Mouse (Mus musculus) midbrain, postnatal 0 days (tissue): ENCODE results near the gene Gpc3. TPM values are rescaled to one million over a fixed set of nuclear protein-coding genes. Genes with fewer than 3 reads are reported as not detected.
"Not testable (repeated sequence)": the region's sequence is repeated elsewhere in the genome, so short reads cannot be mapped to it uniquely, and the experiment has no call there.

ENCODE experiments used
- ATAC-seq: fragments of 200-750 bp; cut with Nextera tagmentation; 2 replicates; pipeline ENCODE4 v1.8.0; 2017; ENCODE audit warnings: moderate number of reproducible peaks, mild to moderate bottlenecking, moderate TSS enrichment, moderate library complexity; ENCODE audit not compliant: low FRiP score
- DNase-seq: peaks from one replicate; pipeline ENCODE4 v3.0.0-alpha.2; 2015; ENCODE audit warnings: low spot score
- H3K27ac ChIP-seq: fragments of 300-500 bp; sonication (generic); 2 replicates; pipeline ENCODE4 v1.5.1; 2014; ENCODE audit warnings: low read depth, mild to moderate bottlenecking, low read length, mixed read lengths
- H3K27me3 ChIP-seq: fragments of 300-500 bp; sonication (generic); 2 replicates; pipeline ENCODE4 v1.6.1; 2014; ENCODE audit warnings: low read length, control low read depth, mixed read lengths; ENCODE audit not compliant: insufficient read depth
- H3K36me3 ChIP-seq: fragments of 300-500 bp; sonication (generic); 2 replicates; pipeline ENCODE4 v1.6.1; 2014; ENCODE audit warnings: low read length, control low read depth, mixed read lengths; ENCODE audit not compliant: insufficient read depth
- H3K4me1 ChIP-seq: fragments of 300-500 bp; sonication (generic); 2 replicates; pipeline ENCODE4 v1.6.1; 2014; ENCODE audit warnings: mild to moderate bottlenecking, control low read depth, antibody characterized with exemption, low read length, mixed read lengths; ENCODE audit not compliant: insufficient read depth
- H3K4me2 ChIP-seq: fragments of 300-500 bp; sonication (generic); 2 replicates; pipeline ENCODE4 v1.6.1; 2014; ENCODE audit warnings: low read depth, mild to moderate bottlenecking, low read length, mixed read lengths; ENCODE audit not compliant: poor library complexity, severe bottlenecking
- H3K4me3 ChIP-seq: fragments of 300-500 bp; sonication (generic); 2 replicates; pipeline ENCODE4 v1.5.1; 2014; ENCODE audit warnings: low read depth, mild to moderate bottlenecking, low read length, moderate library complexity
- H3K9ac ChIP-seq: fragments of 300-500 bp; sonication (generic); replicated peaks from 2 replicates; pipeline ENCODE4 v1.6.1; 2014; ENCODE audit warnings: mild to moderate bottlenecking, low read length, moderate library complexity, mixed read lengths; ENCODE audit not compliant: poor library complexity, severe bottlenecking
- H3K9me3 ChIP-seq: fragments of 300-500 bp; sonication (generic); 2 replicates; pipeline ENCODE4 v1.6.1; 2016; ENCODE audit warnings: low read length, control low read depth
- CTCF ChIP-seq: IDR thresholded peaks from 2 replicates; pipeline ENCODE4 v1.5.1; 2016; ENCODE audit warnings: antibody characterized with exemption, mild to moderate bottlenecking
- WGBS: fragments of 180-500 bp; shearing (Covaris S2); extraction: QIAGEN DNeasy Blood & Tissue Kit; methylation state at CpG from one replicate; pipeline ENCODE4 v1.1.7; 2014; 5-methylcytosine and 5-hydroxymethylcytosine counted together
- polyA plus RNA-seq: library from polyadenylated mRNA; unstranded; fragments of >200 nt; fragmentation: Nextera tagmentation; extraction: Ambion mirVana; gene quantifications from 2 replicates; pipeline ENCODE4 v1.2.1, GENCODE M21; 2015
- total RNA-seq: library from RNA; depleted of rRNA; stranded (reverse); fragments of >200 nt; gene quantifications from 2 replicates; pipeline ENCODE4 v1.2.3, GENCODE M21; 2014

Gpc3 gene
- total and polyA plus RNA-seq, 2 experiments from 2014 or later = 19.3 to 69.3 TPM

DNA sequence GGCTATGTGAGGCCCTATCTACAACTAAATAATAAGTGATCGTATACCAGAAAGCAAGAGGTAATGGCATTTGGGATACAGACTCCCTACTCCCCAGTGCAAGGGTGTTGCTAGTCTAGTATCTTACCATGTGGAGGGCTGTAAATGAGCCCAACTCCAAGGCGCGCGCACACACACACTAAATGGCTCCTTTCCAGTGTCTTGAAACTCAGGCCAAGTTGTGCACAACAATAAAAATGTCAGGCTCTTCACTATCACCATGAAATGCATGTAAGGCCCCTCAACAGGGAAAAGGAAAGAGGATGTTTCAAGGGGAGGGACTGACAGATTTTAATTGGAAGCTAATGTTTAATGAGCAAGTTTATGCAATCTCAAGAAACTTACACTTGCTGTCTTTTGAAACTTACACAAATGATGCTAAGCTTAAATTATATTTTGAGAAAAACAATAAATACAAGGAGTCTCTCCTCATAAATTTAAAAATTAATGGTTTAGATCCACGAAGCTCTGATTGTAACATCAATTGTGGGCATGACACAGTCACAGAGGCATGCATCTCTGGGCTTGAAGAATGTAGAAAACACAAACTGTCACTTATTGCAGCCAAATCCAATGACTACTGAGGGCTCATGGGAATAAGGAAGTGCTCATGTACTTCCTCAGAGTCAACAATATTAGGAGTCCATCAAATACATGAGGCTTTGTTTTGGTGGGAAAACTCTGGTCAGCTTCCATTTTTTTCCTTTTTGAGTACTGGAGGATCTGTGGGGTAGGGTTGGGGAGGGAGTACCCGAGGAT lies 332.4 kb downstream of the Gpc3 start:
- H3K4me1 ChIP-seq = no peaks in the 10 kb centered on the region
- no peaks in the 10 kb centered on the region for H3K27me3 ChIP-seq
- WGBS = 88% methylated on average over 6 of the region's 6 CpGs
- no peak overlapping the region for H3K9ac ChIP-seq
- no peaks in the 10 kb centered on the region for H3K36me3 ChIP-seq
- no peak overlapping the region for H3K4me2 ChIP-seq
- DNase-seq (no peak), ATAC-seq (no peak)
- H3K9me3 ChIP-seq = no peaks in the 10 kb centered on the region
- no peak overlapping the region for H3K4me3 ChIP-seq
- H3K27ac ChIP-seq = no peak overlapping the region
- TF ChIP-seq CTCF = no peak

DNA sequence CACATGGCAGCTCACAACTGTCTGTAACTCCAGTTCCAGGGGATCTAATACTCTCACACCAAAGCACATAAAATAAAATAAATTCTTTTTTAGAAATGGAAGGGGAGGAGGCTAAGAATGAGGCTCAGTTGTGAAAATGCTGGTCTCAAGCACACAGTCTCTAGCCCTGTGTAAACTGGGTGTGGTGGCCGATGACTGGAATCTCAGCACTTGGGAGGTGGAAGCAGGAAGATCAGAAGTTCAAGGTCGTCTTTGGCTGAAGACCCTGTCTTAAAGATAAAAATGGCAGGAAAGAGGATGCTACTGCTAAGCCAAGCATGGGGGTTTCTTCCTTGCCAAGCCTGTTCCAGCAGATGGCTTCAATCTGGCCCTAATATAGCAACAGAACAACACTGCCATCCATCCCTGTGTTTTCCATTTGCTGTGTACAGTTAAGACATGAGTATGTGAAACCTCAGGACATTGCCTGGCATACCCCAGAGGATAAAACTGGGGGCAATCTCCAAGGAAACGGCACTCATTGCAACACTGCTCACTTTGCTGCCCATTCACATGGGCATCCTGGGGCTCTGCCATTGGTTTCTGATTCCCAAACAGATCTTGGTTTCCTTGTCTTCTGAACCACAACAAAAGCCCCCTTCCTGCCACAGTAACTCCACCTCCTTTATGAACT lies 334.9 kb downstream of the Gpc3 start:
- 66% methylated on average over 3 of the region's 3 CpGs for WGBS
- ATAC-seq (no peak), DNase-seq (no peak)
- Histone ChIP-seq H3K27ac (no peak overlapping the region), H3K9ac (no peak overlapping the region), H3K4me3 (no peak overlapping the region), H3K9me3 (no peaks in the 10 kb centered on the region), H3K4me1 (no peaks in the 10 kb centered on the region), H3K36me3 (no peaks in the 10 kb centered on the region), H3K4me2 (no peak overlapping the region), H3K27me3 (no peaks in the 10 kb centered on the region)
- TF ChIP-seq CTCF = no peak

DNA sequence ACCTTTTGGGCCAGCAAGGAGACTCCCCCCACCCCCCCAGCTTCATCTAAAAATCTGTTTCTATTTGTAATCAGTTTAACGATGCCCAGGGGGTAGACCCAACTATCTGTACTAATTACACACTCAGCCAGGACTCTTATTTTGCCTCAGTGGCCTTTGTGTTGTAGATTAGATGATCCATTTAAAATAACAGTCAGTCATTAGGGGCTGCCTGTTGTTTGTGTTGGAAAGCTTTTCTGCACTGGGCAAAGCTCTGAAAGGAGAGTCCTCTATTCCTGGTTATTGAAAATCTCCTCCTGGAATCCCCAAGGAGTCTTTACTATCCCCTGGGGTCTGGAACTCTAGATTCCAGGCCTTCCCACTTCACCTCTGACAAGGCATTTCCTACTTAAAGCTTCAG lies 336.2 kb downstream of the Gpc3 start:
- 19% methylated on average over 1 of the region's 1 CpGs for WGBS
- Histone ChIP-seq H3K4me3 (no peak overlapping the region), H3K36me3 (no peaks in the 10 kb centered on the region), H3K9me3 (no peaks in the 10 kb centered on the region), H3K4me2 (no peak overlapping the region), H3K4me1 (no peaks in the 10 kb centered on the region), H3K27me3 (no peaks in the 10 kb centered on the region), H3K27ac (no peak overlapping the region), H3K9ac (no peak overlapping the region)
- no peak for DNase-seq
- ATAC-seq = no peak
- no peak for TF ChIP-seq CTCF

DNA sequence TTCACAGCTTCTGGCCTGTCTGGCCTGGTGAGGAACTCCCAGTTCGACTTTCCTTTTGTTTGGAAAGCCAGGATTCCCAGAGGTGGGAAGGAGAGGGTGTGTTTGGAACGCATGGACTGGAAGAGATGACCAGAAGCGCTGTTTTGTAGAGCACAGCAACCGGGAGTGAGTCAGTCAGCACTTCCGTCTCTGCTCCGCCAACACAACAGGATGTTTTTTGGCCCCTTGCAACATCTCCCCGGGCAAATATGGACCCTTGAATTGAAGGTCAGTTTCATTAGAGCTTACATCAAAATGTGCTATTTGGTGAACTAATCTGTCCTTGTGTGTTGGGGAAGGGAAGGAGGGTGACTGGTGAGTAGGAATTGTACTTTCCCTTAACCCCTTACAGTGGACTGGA lies 340.7 kb downstream of the Gpc3 start:
- no peak for TF ChIP-seq CTCF
- 78% methylated on average over 7 of the region's 7 CpGs for WGBS
- H3K4me2 ChIP-seq = no peak overlapping the region
- DNase-seq (no peak), ATAC-seq (no peak)
- no peaks in the 10 kb centered on the region for H3K27me3 ChIP-seq
- H3K9ac ChIP-seq = no peak overlapping the region
- no peaks in the 10 kb centered on the region for H3K4me1 ChIP-seq
- no peak overlapping the region for H3K27ac ChIP-seq
- H3K4me3 ChIP-seq = no peak overlapping the region
- H3K36me3 ChIP-seq = no peaks in the 10 kb centered on the region
- H3K9me3 ChIP-seq = no peaks in the 10 kb centered on the region

DNA sequence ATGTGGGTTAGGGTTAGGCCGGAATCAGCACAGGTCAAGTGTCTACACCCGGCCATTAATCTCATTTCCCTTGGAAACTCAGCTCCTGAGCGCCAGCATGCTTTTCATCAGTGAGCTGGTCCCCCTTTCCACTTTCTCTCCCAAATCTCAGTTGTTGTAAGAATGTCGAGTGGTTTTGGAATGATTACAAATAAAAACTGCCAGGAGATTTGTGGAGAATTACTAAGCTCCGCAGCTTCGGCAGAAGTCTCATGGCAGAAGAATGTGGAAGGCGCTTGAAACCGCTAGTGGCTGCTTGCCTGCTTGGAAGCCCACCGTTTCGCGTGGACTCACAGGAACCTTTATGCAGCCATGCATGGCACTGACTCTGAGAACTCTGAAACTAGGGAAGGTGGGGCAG lies 351.8 kb downstream of the Gpc3 start:
- no peak for ATAC-seq
- 89% methylated on average over 11 of the region's 11 CpGs for WGBS
- no peak overlapping the region for H3K4me2 ChIP-seq
- no peaks in the 10 kb centered on the region for H3K4me1 ChIP-seq
- no peaks in the 10 kb centered on the region for H3K36me3 ChIP-seq
- no peaks in the 10 kb centered on the region for H3K9me3 ChIP-seq
- H3K27me3 ChIP-seq = no peaks in the 10 kb centered on the region
- TF ChIP-seq CTCF = no peak
- no peak overlapping the region for H3K9ac ChIP-seq
- DNase-seq = no peak
- H3K27ac ChIP-seq = no peak overlapping the region
- H3K4me3 ChIP-seq = no peak overlapping the region

DNA sequence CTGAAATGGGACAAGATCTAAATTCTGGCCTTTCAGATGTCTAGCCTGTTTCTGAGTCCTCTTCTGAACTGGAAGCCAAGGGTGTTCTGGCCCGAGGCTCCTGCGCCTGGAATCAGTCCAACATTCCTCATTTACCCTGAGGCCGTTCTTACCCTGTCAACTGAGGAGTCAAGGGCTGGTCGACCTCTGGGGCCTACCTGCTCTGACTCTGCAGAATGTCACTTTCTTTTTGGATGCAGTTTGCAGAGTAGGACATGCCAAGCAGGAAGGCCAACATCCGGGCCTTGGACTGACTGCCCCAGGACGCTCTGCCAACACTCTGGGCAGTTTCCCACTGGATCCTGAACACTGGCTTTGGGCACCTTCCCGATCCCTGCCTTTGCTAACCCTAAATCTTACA lies 352.2 kb downstream of the Gpc3 start:
- no peaks in the 10 kb centered on the region for H3K27me3 ChIP-seq
- no peak for DNase-seq
- ATAC-seq = no peak
- TF ChIP-seq CTCF = no peak
- H3K4me3 ChIP-seq = no peak overlapping the region
- H3K9me3 ChIP-seq = no peaks in the 10 kb centered on the region
- H3K4me1 ChIP-seq = no peaks in the 10 kb centered on the region
- H3K4me2 ChIP-seq = no peak overlapping the region
- H3K9ac ChIP-seq = no peak overlapping the region
- WGBS = 85% methylated on average over 7 of the region's 7 CpGs
- no peaks in the 10 kb centered on the region for H3K36me3 ChIP-seq
- no peak overlapping the region for H3K27ac ChIP-seq

DNA sequence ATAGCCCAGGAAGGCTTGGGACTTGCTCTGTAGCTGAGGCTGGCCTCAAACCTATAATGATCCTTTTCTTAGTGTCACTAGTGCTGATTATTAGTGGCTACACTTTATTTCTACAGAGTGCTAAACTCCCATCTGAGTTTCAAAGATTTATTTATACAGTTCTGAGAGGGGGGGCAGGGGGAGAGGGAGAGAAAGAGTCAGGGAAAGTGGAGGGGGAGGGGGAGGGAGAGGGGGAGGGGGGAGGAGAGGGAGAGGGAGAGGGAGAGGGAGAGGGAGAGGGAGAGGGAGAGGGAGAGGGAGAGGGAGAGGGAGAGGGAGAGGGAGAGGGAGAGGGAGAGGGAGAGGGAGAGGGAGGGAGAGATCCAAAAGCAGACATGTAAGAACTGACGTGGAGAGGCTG lies 354.0 kb downstream of the Gpc3 start:
- not testable (repeated sequence) for H3K36me3 ChIP-seq, H3K4me3 ChIP-seq, H3K4me1 ChIP-seq, H3K9ac ChIP-seq, H3K27ac ChIP-seq, ATAC-seq, DNase-seq, H3K9me3 ChIP-seq, H3K4me2 ChIP-seq, H3K27me3 ChIP-seq
- 71% methylated on average over 1 of the region's 1 CpGs for WGBS
